Mouse (Mus musculus) regulatory T cell (primary cell): ENCODE data around the gene Top2a.

Experiments used
- in situ Hi-C: fragments of 300-600 bp; cut with MboI, MseI; formaldehyde crosslinking; loops from one replicate; pipeline ENCODE4 v1.15.1; 2025; ENCODE audit warnings: high pct_unique_total_duplicates

Top2a gene

GRCm38 (mm10) chr11:98968079-98968478 lies 55.9 kb downstream of the Top2a start:
- in situ Hi-C loops = no loop called here

DNA sequence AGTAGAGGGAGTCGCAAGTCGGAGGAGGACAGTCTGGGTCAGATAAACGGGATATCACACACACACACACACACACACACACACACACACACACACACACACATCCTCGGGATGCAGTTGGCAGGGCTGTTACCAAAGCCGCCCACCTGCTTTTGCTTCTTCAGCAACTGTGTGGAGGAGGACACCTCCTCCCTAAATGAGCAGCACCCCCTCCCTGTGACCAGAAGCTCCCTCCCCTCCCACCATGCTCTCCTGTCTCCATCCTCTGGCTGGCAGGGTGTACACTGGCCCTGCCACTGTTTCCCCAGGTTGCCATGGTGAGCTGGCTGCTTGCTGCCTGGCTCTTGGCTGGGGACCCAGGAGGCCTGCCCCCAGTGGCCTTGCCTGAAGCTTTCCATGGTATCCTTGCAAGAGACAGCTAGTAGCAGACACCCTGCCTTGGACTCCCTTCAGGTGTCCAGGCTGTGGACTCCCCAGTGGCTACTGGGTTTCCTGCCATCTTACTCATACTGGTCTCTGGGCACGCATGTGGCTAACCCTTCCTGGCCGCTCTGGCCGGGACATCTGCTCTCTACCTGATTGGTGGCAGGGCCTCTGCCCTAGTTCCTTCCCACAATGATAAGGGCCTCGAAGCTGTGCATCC lies 57.4 kb downstream of the Top2a start:
- in situ Hi-C loops = no loop called here

DNA sequence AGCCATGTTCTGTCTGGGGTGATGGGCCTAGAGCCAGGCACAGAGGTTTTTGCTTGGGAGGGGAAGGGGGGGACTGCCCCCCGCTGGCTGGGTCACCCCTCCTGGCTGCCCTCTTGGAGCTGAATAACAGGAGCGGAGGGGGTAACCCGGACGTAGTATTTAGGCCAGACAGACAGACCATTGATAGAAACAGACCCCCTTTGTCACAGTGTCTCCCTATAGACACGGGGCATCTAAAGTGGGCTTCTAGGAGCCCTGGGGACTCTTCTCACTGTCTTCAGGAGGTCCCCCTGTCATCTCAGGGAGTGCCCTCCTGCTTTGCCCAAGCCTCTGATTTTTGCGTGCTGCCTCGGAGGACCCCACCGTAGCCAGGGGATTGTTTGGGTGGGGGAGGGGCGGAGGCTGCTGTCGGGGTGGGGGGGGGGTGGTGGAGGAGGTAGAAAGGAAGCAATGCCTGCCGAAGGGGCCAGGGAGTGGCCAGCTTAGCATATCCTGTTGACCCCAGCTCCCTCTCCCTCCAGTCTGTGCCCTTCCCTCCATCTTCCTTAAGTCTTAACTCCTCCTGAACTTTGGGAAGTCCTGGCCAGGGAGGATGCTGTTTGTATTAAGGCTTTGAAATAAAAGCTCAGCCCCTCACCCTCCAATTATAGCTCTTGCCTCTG lies 58.4 kb downstream of the Top2a start:
- in situ Hi-C loops = no loop called here

GRCm38 (mm10) chr11:98964616-98965415 lies 59.2 kb downstream of the Top2a start:
- in situ Hi-C loops = no loop called here

GRCm38 (mm10) chr11:98964201-98964615 lies 59.8 kb downstream of the Top2a start:
- in situ Hi-C loops = no loop called here

DNA sequence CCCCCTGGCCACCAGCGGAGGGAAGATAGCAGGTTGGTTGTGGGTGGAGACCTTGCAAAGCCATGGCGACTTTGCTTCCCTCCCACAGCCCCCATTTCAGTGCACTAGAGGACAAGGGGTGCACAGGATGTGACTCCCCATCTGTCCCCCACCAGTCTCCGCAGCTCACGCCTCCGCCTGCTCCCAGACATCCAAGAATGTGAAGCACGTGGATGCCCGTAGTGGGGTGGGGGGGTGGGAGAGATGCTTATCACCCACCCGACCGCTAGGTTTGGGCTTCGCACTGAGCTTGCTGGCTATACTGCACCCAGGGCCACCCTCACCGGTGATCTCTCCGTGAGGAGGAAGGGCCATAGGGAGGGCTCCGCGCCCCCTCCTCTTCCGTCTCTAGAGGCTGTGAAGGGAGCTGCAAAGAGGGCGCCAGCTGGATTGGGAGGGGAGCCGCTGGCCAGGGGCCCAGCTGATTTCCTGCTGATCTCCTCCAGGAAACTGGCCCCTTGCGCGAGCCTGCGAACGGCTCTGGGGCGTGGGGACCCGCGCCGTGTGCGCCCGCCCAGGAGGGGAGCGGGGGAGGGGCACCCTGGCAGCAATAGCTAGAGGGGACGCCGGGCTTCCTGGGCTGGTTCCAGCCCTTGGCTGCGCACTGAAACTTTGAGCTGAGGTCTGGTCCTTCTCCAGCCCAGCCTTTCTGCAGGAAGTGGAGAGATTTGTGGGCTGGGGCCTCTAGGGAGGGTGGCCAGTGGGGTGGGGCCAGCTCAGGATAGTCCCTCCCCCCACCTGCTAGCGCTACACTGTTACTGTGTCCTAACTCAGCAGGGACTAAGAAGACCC lies 60.6 kb downstream of the Top2a start:
- in situ Hi-C loops = no loop called here

- in situ Hi-C loops = no loop called here
These were observed 61.4 kb downstream of the Top2a start for GRCm38 (mm10) chr11:98962421-98963095.

DNA sequence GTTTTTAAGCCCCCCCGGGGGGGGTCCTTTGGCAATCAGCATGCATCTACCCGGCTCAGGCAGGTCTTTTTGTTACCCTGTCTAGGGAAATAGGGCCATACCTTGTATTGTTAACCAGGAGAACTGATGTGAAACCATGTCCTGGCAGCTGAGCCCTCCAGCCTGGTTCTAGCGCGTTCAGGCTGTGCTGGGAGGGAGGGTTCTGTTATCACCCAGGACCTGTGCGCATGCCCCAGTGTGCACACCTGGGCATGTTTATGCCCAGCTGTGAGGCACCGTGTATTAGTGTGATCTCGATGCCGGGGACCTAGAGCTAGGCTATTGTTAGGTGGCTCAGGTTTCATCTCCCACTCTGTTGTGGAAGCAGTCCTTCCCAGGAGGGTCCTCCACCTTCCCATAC lies 62.2 kb downstream of the Top2a start:
- in situ Hi-C loops = no loop called here

DNA sequence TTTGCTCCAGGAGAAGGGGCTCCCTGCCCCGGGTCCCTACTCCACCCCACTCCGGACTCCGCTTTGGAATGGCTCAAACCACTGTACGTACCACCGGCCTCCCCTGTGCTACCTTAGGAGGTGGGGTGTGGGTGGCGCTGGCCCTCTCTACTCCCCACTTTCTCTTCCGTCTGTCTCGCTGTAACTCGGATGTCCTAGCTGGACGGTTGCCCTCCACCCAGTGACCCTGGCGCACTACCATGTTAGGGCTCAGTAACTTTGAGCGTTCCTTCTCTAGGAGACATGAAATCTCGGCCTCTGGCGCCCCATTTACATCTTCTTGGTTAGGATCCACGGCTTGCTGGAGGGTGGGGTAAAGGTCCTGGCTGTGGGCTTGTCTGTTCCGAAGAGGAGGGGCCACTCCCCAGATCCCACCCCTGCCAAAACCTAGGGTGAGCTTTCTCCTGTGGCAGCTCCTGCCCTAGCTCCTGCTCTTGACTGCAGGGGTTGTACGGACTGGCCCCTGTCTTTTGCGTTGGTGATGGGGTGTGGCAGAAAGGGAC lies 62.9 kb downstream of the Top2a start:
- in situ Hi-C loops = no loop called here

- in situ Hi-C loops = no loop called here
These were observed 63.6 kb downstream of the Top2a start for GRCm38 (mm10) chr11:98960313-98960906.

DNA sequence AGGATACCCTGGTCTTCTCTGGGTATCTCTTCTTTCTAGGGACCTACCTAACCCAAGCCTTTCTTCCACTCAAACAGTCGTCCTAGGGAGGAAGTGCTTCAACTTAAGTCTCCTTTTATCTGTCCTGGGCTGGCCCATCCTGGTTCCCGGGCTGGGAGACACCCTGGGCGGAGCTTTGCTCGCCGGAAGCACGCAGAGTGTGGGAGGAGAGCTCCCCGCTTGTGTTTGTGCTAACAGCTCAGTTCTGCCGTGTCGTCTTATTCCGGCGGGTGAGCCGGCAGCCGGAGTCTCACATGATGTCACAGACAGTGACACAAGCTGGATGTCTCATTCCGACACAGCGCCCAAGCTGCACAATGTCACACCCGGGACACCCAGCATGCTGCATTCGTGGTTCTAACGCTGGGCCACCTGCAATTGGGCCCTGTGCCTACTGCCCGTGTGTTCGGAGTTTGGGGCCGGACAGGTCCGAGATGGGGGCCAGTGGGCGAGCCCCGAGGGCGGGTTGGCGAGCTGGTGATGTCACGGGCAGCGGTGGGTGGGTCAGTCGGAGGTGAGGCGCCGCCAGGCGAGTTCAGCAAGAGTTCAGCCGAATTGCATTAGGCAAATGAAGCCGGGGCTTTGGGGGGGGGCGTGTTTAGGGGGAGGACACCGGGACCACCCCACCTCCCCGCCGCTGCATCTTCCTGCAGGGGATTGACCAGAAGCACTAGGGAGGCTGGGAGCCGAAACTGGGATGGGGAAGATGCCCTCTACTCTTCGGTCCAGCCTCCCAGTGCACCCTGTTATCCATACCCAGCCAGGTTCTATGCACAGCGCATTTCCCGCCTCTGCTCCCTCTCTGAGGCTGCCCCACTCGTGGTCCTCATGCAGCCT lies 64.3 kb downstream of the Top2a start:
- in situ Hi-C loops = no loop called here

- in situ Hi-C loops = no loop called here
These were observed 67.6 kb downstream of the Top2a start for GRCm38 (mm10) chr11:98956340-98956739.

DNA sequence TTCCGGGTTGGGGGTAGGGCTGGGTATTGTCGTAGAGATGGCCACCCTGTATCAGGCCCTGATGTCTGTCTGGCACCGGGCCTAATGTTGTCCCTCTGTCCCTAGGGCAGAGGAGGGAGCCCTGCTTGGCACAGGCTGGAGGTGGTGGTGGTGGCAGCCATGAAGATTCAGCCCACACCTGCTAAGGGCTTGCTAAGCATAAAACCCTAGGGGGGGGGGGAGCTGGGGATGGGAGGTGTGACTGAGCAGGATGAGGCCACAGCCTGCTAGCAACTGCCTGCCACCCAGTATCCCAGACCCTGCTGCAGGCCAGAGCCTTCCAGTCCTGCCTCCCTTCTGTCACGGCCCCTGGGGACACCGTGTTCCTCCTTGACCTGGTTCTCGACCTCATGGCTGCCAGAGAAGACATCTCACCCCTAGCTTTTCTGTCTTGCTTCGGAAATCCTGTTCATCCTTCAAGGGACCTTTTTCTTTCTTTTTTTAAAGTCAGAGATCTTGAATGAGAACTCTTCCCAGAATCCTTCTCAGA lies 68.2 kb downstream of the Top2a start:
- in situ Hi-C loops = no loop called here

DNA sequence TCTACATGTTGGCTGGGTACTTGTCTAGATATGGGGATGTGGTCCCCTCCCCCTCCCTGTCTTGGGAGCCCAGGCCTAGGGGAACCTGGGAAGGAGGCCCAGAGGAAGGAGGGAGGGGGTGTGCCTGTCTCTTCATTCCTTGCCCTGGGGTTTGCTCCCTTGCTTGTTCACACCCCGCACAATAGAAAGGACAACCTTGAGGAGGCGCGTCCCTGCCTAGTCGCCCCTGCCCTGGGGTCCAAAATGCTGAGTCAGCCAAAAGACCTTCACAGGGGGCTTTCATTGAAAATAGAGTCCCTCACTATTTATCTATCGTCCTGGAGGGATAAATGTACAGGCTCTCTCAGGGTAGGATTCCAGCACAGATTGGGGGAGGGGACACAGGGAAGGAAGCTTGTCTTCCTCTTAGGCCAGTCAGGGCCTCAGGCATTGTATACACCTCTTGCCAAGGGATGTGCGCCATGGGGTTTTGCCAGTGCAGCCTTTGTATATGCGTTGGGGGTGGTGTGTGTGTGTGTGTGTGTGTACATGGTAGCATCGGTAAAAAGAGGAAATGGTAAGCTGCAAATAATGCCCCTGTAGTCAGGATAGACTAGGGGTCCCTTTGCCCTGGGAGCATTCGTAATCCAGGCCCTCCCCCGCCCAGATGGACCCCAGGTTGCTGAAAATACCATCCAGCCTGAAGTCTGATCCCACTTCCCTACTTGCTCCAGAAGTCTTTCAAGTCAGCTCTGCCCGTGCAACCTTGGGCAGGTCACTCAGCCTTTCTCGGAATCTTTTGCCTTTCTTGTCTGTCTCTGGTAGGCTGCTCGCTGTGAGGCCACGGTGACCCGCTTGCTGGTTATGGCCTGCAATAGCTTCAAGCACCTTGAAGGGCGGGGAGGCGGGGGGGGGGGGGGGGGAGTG lies 68.9 kb downstream of the Top2a start:
- in situ Hi-C loops = no loop called here

GRCm38 (mm10) chr11:98954373-98954772 lies 69.6 kb downstream of the Top2a start:
- in situ Hi-C loops = no loop called here

- in situ Hi-C loops = no loop called here
These were observed 70.1 kb downstream of the Top2a start for GRCm38 (mm10) chr11:98953835-98954320.

DNA sequence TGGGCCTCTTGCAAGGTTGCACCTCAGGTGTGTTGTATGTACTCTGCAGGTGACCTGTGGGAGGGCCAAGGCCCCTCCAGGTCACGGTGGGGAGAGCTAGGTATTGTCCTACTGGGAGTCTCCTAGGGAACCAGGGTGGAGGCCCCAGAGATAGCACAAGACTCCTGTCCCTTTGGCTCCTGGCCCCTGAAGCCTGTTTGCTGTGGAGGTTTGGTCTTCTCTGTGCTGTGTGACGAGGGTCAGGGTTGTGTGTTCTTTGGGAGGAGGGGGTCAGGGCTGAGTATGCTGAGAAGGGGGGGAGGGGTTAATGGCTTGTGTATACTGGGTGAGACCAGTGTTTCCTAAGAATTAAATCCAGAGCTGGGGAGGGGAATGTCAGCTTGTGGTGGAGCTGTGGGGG lies 70.6 kb downstream of the Top2a start:
- in situ Hi-C loops = no loop called here

DNA sequence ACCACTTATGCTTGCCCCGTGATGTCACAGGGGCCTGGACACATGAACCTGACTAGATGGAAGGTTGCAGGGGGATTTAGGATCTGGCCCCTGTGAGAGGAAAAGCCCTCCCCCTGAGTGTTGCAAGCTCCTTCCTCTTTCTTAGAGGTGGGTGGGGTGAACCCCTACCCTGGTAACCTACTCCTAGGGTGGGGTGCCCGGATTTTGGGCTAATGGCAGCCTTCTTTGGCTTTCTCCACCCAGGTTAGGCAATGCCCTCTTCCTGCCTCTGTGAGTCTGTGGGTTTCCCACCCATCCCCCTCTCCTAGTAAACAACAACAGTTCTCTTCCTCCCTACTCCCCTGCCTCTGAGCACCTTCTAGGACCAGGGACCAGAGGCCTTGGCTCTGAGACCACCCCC lies 71.3 kb downstream of the Top2a start:
- in situ Hi-C loops = no loop called here
